Mouse (Mus musculus) R1 (cell line): ENCODE measurements around the gene Chchd2.

Experiments
- DNase-seq: peaks from one replicate; pipeline ENCODE4 v3.0.0-alpha.2; 2018; ENCODE audit warnings: low read depth, low spot score

The Chchd2 gene

DNA sequence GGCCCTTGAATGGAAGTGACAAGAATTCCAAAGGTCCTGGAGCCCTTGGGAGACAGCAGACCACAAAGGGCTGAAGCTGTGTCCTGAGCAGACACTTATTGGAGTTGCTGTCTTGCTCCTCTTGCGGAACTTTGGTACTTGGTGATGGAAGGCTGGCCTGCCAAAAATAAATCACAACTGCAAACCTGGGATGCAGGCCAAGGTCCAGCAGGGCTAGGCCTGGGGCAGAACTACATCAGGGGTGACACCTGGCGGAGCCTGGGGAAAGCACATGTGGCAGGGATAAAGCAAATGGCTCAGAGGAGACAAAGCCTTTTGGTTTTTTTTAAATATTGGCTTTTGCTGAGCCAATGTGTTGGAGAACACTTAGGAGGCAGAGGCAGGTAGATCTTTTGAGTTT, 8.3 kb downstream of the Chchd2 start:
- DNase-seq, result no peak

DNA sequence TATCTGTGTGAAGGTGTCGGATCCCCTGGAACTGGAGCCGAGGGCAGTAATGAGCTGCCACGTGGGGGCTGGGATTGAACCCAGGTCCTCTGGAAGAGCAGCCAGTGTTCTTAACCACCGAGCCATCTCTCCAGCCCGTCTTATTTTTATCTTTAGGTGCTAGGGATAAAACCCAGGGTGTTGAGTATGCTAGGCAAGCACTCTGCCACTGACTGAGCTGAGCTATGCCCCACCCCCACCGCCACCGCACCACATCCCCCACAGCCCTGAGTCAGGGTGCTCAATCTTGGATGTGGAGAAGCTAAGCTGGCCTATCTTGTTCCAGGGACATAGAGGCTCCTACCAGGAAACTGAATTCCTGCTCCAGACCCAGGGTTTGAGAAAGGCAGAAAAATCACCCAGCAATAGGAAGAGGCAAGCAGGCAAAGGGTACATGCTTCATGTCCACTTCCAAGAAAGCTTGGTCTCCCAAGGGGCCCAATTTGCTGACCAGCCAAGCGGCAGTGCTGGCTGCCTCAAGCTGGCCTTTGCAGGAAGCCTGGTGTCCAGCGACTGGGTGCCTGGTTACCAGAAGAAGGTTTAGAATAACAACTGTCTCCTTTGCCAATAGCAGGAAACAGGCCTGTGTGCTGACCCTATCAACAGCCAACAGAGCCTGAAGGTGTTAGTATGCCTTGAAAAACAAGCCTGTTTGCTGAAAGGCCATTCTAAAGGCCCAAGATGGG, 9.4 kb downstream of the Chchd2 start:
- no peak for DNase-seq

DNA sequence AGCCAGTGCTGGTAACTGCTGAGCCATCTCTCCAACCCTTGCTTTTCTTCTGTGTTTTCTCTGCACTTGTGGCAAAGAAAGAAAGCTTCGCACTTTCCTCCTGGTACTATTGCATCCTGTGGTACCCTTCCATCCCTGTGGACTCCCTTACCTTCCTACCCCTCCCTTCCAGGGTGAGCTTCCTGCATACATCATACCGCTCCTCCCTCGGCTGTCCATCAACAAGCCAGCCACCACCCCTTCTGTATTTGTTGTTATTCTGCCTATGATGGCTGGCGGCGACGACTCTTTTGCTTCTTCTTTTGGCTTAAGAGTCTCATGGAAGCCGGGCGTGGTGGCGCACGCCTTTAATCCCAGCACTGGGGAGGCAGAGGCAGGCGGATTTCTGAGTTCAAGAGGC, 12.2 kb downstream of the Chchd2 start:
- peak; percentile 63 for DNase-seq

DNA sequence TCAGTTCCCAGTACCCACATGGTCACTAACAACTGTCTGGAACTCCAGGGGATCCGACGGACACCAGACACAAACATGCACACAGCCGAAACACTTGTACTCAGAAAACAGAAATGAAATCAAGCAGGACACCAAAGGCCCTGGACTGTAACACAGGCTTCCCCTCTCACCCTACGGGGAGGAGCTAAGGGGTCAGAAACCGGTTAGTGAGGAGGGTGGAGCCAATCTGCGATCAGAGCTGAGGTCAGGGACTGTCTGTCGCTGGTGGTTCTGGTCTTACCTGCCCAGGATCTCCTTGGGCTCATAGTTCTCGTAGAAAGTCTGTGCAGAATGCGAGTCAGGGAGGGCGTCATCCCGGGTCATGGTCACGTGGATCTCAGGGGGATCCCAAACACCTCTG, 13.3 kb downstream of the Chchd2 start:
- peak; percentile 77 for DNase-seq

DNA sequence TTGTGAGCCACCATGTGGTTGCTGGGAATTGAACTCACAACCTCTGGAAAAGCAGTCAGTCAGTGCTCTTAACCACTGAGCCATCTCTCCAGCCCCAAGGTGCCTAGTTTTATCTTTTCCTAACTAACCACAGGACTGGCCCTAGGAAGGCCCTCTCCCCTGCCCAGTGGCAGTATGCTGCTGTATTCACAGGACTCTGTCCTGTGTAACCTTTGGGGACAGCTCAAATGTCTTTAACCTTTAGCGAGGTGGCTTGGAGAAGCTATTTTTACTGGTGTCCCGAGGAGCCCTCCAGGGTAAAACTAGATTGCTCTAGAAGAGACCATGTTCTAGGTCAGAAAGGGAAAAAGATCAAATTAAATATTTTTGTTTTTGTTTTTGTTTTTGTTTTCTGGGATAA, 16.0 kb downstream of the Chchd2 start:
- no peak for DNase-seq

DNA sequence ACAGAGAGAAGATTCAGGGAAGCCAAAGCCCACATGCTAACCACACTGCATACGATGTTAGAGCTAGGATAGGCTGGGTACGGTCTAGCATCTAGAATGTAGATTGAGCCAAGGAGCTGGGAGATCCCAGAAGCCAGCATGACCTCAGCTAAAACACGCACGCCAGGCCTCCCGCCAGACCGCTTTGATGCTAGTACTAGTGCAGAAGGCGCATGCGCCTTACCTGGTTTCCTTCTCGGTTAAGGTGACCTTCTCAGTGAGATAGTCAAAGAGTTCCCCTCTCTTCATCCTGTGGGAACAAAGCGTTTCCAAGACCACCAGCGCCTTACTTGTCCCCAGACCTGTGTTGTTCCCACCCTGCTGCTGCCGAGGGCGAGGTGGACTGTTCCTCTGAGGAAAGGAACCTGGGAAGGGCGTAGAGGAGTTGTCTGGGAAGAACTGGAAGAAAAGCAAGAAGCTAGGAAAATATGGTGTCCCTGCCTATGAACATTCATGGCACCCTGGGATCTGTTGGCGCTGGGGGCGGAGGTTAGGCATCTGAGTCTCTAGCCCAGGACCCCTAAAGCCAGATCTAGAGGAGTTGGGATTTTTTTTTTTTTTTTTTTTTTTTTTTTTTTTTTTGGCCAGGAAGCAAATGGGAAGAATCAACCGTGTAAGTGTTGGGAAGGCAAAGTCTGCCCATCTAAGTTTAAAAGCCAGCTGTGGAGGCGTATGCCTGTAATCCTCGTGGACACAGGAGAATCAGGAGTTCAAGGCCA, 17.9 kb downstream of the Chchd2 start:
- peak; percentile 92 for DNase-seq

DNA sequence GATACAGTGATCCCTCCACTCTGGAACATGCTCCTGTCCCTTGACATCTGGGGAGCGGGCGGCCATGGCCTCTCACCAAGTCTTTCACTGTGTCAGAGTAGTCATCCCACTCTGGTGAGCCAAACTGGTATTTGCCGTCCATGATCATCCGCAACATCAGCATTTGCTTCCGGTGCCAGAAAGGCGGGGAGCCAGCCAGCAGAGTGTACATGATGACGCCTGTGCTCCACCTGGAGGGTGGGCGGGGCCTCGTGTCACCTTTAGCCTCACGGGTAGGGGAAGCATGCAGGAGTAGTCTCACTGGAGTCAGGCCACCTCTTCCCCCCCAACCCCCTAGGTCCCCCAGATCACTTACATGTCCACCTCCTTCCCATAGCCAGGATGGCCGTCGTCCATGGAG, 21.4 kb downstream of the Chchd2 start:
- peak; percentile 64 for DNase-seq

DNA sequence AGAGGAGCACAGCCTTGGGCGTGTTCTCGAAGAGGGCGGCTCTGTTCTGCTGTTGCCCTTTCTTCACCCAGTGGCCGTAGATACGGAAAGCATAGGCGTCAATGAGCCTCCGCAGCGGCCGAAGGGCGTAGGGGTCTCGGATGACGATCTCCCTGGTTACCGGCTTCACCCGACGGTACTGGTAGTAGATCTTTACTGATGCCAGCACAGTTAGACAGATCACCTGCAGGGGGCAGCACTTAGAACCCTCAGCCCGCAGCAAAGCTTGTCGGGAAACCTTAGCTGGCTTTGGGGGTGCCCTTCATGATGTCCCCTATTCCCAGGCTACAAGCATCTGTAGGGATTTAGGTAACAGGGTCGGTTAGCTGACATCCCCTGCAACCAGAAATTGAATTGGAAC, 22.8 kb downstream of the Chchd2 start:
- DNase-seq, result peak; percentile 79

DNA sequence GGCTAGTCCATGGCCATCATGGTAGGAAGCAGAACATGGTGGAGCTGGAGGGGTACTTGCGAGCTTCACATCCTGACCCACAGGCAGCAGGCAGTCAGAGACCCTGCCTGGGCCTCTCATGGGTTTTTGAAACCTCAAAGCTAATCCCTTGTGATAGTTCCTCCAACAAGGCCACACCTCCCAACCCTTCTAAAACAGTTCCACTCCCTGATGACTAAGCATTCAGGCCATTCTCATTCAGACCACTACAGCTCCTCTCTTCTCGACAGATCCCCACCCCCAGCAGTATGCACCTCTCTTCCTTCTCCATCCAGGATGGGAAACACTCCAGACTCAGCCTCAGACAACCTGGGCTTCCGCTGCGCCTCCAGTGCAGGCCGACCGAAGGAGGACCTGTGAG, 24.9 kb downstream of the Chchd2 start:
- DNase-seq, result peak; percentile 80

DNA sequence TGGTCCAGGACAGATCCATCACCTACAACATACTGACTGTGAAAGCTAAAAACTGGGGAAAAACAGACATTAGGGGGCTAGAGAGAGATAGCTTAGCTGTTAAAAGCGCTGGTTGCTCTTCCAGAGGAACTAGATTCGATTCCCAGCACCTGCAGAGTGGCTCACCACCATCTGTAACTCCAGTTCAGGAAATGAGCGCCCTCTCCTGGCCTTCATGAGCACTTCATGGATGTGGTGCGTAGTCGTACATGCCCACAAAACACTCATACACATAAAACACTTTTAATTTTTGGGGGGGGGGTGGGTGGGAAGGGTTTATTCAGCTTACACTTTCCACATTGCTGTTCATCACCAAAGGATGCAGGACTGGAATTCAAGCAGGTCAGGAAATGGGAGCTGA, 30.9 kb downstream of the Chchd2 start:
- peak; percentile 76 for DNase-seq

DNA sequence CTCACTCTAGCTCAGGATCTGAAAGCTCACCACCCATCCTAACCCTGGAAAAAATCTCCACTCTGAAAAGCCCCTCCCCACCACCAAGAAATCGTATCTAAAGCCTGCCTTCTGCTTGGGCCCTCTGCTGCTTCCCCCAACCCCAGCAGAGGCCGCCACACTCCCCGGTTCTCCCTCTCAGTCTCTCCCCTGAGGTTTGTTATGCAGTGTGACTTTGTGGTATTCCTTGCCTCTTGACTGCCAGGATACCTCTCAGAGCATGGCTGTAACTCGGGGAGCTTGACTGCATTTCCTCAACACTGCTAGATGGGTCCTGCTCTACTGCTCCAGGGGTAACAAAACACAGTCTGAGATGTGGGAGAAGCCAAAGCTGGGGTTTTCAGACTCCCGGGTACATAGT, 32.1 kb downstream of the Chchd2 start:
- no peak for DNase-seq

DNA sequence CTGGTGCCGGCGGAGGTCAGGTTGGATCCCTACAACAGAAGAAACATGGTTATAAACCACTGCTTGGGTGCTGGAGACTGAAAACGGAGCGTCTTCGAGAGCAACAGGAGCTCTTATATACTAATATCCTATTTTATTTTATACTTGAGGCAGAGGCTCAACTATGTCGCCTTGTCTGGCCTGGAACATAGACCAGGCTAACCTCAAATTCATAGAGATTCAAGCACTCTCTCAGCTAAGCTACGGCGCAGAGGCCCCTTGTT, 39.8 kb downstream of the Chchd2 start:
- DNase-seq, result no peak

DNA sequence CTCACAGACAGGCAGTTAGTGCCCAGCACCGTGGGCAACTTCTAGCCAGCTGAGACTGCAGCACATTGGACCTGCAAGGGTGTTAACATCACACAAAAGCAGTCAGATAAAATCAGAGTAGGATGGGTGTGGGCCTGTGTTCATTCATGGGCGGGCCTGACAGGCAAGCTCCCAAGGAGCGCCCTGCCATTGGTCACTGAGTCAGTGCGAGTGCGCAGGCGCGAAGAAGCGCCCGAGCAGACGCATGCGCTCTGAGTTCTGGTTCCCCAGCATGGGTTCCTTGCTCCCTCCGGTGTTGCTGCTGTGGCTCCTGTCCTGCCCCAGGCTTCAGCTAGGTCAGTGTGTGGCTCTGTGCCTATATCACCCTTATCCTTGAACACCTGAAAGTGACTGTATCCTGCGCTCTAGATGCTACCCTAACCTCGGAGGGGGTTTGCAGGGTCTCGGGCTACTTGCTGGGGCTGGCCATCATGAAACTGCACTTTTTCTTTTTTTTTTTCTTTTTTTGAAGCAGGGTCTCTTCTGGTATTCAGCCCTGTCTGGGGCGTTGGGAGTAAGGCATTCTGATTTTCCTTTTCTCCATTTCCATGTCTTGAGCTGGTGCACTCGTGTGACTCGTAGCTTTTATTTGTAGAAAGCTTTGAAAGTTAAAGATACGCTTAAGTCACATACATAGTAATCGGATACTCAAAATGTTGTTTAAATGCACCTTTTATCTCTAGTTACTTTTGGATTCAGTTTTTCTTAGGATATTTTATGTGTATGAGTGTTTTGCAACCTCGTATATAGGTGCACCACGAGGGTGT, 40.3 kb downstream of the Chchd2 start, which contains the start of gene Sumf2:
TSS of gene Sumf2 (plus strand) at position 235 of the 806 bp plus-strand sequence.
- DNase-seq, result peak; percentile 97

DNA sequence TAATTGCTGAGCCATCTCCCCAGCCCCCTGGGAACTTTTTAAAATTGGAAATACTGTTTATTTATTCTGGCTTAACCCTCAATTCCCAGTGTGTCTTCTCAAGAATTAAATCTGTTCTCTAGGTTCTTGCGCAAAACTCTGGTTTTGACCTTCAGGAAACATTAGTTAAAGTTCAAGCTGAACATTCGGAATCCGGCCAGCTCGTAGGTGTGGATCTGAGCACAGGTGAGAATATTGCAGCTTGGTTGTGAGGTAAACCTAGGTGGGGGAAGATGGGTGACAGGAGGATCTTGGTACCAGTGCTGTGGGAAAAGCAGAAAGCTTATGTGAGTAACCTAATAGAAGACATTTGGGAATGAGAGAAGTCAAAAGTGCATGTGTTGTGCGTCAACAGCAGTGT, 42.4 kb downstream of the Chchd2 start:
- no peak for DNase-seq
